Mouse (Mus musculus): Measurements from ENCODE around the gene Vtn.

Gene Vtn

GRCm38 (mm10) chr11:78497544-78498522 lies 1.1 kb upstream of the Vtn start, which contains the start of gene Sarm1:
Sarm1 (minus strand) TSS chr11:78497754.
- peak; percentile 95 for DNase-seq (ENCODE audit: low read depth, low spot score)

- DNase-seq (ENCODE audit: low read depth, low spot score), result no peak
Measured at GRCm38 (mm10) chr11:78499543-78499942, 652 bp downstream of the Vtn start.

GRCm38 (mm10) chr11:78500623-78501202 lies 1.8 kb downstream of the Vtn start:
- DNase-seq (ENCODE audit: low read depth, low spot score), result no peak

GRCm38 (mm10) chr11:78501529-78501928 lies 2.6 kb downstream of the Vtn start:
- DNase-seq (ENCODE audit: low read depth, low spot score), result no peak

- DNase-seq (ENCODE audit: low read depth, low spot score), result no peak
Measured at GRCm38 (mm10) chr11:78502909-78503650, 4.2 kb downstream of the Vtn start, which contains the start of gene Sebox. Sebox (plus strand) TSS chr11:78503447.

GRCm38 (mm10) chr11:78505430-78505829 lies 6.5 kb downstream of the Vtn start:
- no peak for DNase-seq (ENCODE audit: low read depth, low spot score)

GRCm38 (mm10) chr11:78509148-78509547 lies 10.3 kb downstream of the Vtn start:
- DNase-seq (ENCODE audit: low read depth, low spot score), result no peak

GRCm38 (mm10) chr11:78512025-78512957 lies 13.4 kb downstream of the Vtn start, which contains the start of the genes Tmem199 and Poldip2:
Tmem199 (minus strand) TSS chr11:78512172.
Poldip2 (plus strand) TSS chr11:78512193.
- peak; percentile 90 for DNase-seq (ENCODE audit: low read depth, low spot score)

GRCm38 (mm10) chr11:78513106-78513790 lies 14.4 kb downstream of the Vtn start:
- DNase-seq (ENCODE audit: low read depth, low spot score), result no peak

- DNase-seq (ENCODE audit: low read depth, low spot score), result no peak
Measured at GRCm38 (mm10) chr11:78515549-78516325, 16.8 kb downstream of the Vtn start.

- DNase-seq (ENCODE audit: low read depth, low spot score), result no peak
Measured at GRCm38 (mm10) chr11:78518931-78519330, 20.0 kb downstream of the Vtn start.

- no peak for DNase-seq (ENCODE audit: low read depth, low spot score)
Measured at GRCm38 (mm10) chr11:78521880-78522279, 23.0 kb downstream of the Vtn start.

- no peak for DNase-seq (ENCODE audit: low read depth, low spot score)
Measured at GRCm38 (mm10) chr11:78522481-78522997, 23.6 kb downstream of the Vtn start.

GRCm38 (mm10) chr11:78523241-78523955 lies 24.5 kb downstream of the Vtn start:
- no peak for DNase-seq (ENCODE audit: low read depth, low spot score)

GRCm38 (mm10) chr11:78524838-78525237 lies 25.9 kb downstream of the Vtn start:
- no peak for DNase-seq (ENCODE audit: low read depth, low spot score)

GRCm38 (mm10) chr11:78528714-78529113 lies 29.8 kb downstream of the Vtn start:
- no peak for DNase-seq (ENCODE audit: low read depth, low spot score)

- DNase-seq (ENCODE audit: low read depth, low spot score), result no peak
Measured at GRCm38 (mm10) chr11:78530001-78530400, 31.1 kb downstream of the Vtn start.

- DNase-seq (ENCODE audit: low read depth, low spot score), result no peak
Measured at GRCm38 (mm10) chr11:78531046-78531445, 32.2 kb downstream of the Vtn start.
